Mouse (Mus musculus) intestine, embryonic 14.5 days (tissue): Measurements from ENCODE around the gene Dusp5. TPM values are rescaled to one million over a fixed set of nuclear protein-coding genes. Genes with fewer than 3 reads are reported as not detected.
"Not testable (repeated sequence)": the region's sequence is repeated elsewhere in the genome, so short reads cannot be mapped to it uniquely, and the experiment has no call there.

ENCODE experiments used
- ATAC-seq: fragments of 200-750 bp; cut with Nextera tagmentation; replicated peaks from 2 replicates; pipeline ENCODE4 v1.8.0; 2017; ENCODE audit warnings: low read depth, moderate number of reproducible peaks, moderate TSS enrichment, moderate library complexity; ENCODE audit not compliant: low FRiP score, low TSS enrichment
- DNase-seq: peaks from one replicate; pipeline ENCODE4 v3.0.0-alpha.2; 2018; ENCODE audit warnings: low spot score
- H3K27ac ChIP-seq: fragments of 300-500 bp; sonication (generic); 2 replicates; pipeline ENCODE4 v1.5.1; 2014; ENCODE audit warnings: low read depth, mild to moderate bottlenecking, control low read depth
- H3K27me3 ChIP-seq: fragments of 300-500 bp; sonication (generic); replicated peaks from 2 replicates; pipeline ENCODE4 v1.6.1; 2014; ENCODE audit warnings: low read length, control low read depth; ENCODE audit not compliant: control insufficient read depth, insufficient read depth
- H3K36me3 ChIP-seq: fragments of 300-500 bp; sonication (generic); 2 replicates; pipeline ENCODE4 v1.6.1; 2014; ENCODE audit warnings: low read length, control low read depth; ENCODE audit not compliant: control insufficient read depth, insufficient read depth
- H3K4me1 ChIP-seq: fragments of 300-500 bp; sonication (generic); replicated peaks from 2 replicates; pipeline ENCODE4 v1.6.1; 2014; ENCODE audit warnings: low read length, control low read depth, mixed read lengths; ENCODE audit not compliant: control insufficient read depth, insufficient read depth
- H3K4me2 ChIP-seq: fragments of 300-500 bp; sonication (generic); 2 replicates; pipeline ENCODE4 v1.6.1; 2014; ENCODE audit warnings: low read length
- H3K4me3 ChIP-seq: fragments of 300-500 bp; sonication (generic); 2 replicates; pipeline ENCODE4 v1.5.1; 2014; ENCODE audit warnings: low read depth, low read length, control low read depth, mixed read lengths
- H3K9ac ChIP-seq: fragments of 300-500 bp; sonication (generic); 2 replicates; pipeline ENCODE4 v1.6.1; 2014; ENCODE audit warnings: mild to moderate bottlenecking, low read length
- H3K9me3 ChIP-seq: fragments of 300-500 bp; sonication (generic); 2 replicates; pipeline ENCODE4 v1.6.1; 2016; ENCODE audit warnings: low read length, control low read depth; ENCODE audit not compliant: control insufficient read depth
- WGBS: fragments of 180-500 bp; shearing (Covaris S2); extraction: QIAGEN DNeasy Blood & Tissue Kit; methylation state at CpG from one replicate; pipeline ENCODE4 v1.1.7; 2014; 5-methylcytosine and 5-hydroxymethylcytosine counted together
- polyA plus RNA-seq: library from polyadenylated mRNA; unstranded; fragments of >200 nt; fragmentation: Nextera tagmentation; extraction: Ambion mirVana; gene quantifications from 2 replicates; pipeline ENCODE4 v1.2.1, GENCODE M21; 2014

Dusp5 gene
- polyA plus RNA-seq, 1 experiment from 2014 or later, result 7.3 TPM

DNA sequence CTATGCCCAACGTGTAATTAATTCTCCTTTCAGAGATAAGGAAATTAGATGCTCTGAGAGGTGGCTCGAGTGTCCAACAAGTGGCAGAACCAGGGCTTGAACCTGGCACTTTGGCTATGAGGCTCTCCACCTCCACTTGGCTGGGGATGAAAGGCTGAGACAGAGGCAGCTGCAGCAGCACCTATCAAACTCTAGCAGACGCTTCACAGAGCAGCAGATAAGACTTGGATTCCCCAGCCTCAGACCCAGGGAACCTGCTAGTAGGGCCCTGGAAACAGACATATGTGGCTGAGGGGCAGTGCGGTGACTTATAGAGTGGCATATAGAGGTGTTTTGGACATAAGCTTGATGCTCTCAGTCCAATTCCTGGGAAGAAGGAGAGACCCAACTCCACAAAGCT lies 36.4 kb upstream of the Dusp5 start:
- Histone ChIP-seq H3K9ac (no peak overlapping the region), H3K4me2 (no peak overlapping the region), H3K27me3 (no peaks in the 10 kb centered on the region), H3K9me3 (no peaks in the 10 kb centered on the region), H3K4me3 (no peak overlapping the region), H3K36me3 (no peaks in the 10 kb centered on the region), H3K27ac (no peak overlapping the region), H3K4me1 (no peaks in the 10 kb centered on the region)
- 75% methylated on average over 4 of the region's 4 CpGs for WGBS
- no peak for DNase-seq
- ATAC-seq, result no peak

GRCm38 (mm10) chr19:53493866-53494265 lies 35.0 kb upstream of the Dusp5 start:
- Histone ChIP-seq H3K36me3 (no peaks in the 10 kb centered on the region), H3K4me2 (no peak overlapping the region), H3K4me3 (no peak overlapping the region), H3K9ac (no peak overlapping the region), H3K9me3 (no peaks in the 10 kb centered on the region), H3K27ac (no peak overlapping the region), H3K27me3 (no peaks in the 10 kb centered on the region), H3K4me1 (no peaks in the 10 kb centered on the region)
- DNase-seq (no peak), ATAC-seq (no peak)
- WGBS, result 67% methylated on average over 5 of the region's 5 CpGs

DNA sequence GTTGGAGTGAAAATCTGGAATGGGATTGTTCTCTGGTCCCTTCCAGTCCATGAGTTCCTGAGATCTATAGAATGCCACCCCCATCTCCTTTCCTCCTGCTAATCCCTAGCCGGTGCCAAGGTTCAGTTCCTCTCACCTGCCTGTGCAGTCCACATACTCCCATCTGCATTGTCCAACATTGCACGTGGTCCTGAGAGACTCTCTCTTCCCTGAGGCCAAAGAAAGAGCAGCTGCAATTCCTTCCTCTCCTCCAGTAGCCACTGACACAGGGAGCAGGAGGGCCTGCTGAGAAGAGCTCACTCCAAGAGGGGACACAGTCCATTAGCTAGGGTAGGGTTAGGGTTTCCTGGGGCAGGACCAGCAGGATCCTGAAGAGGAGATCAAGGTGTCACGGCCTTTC lies 31.0 kb upstream of the Dusp5 start:
- H3K4me3 ChIP-seq, result no peak overlapping the region
- WGBS, result 68% methylated on average over 3 of the region's 3 CpGs
- no peak overlapping the region for H3K9ac ChIP-seq

DNA sequence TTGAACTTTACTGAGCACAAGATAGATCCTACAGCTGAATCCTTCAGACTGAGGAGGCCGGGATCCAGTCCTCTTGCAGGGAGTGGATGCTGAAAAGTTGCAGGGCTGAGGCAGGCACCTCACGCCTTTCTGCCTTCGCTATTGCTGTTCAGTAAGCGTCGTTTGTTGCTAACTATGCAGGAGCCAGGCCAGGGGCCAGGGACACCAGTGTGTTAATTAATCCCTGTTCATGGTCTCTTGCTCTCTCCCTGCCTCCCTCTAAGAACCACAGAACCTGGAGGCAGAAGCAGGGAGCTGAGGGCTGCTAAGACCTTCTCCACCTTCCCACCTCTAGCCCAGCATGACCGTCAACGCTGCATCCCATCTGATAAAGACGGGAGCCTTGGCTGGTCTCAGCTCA lies 29.9 kb upstream of the Dusp5 start:
- H3K27ac ChIP-seq, result no peak overlapping the region
- H3K27me3 ChIP-seq, result 0 out of 2 replicates have a peak, but pooled peaks cover 2% of the 10 kb centered on the region
- ATAC-seq (no peak), DNase-seq (no peak)
- H3K4me3 ChIP-seq, result no peak overlapping the region
- H3K9ac ChIP-seq, result no peak overlapping the region
- WGBS, result 85% methylated on average over 8 of the region's 8 CpGs
- no peaks in the 10 kb centered on the region for H3K9me3 ChIP-seq
- H3K4me1 ChIP-seq, result no peaks in the 10 kb centered on the region
- H3K4me2 ChIP-seq, result no peak overlapping the region
- no peaks in the 10 kb centered on the region for H3K36me3 ChIP-seq

More for the DNA sequence above, 31.0 kb upstream of the Dusp5 start:
- H3K4me1 ChIP-seq, result no peaks in the 10 kb centered on the region
- ATAC-seq, result no peak
- no peaks in the 10 kb centered on the region for H3K36me3 ChIP-seq
- DNase-seq, result no peak
- no peak overlapping the region for H3K4me2 ChIP-seq
- H3K27ac ChIP-seq, result no peak overlapping the region
- no peaks in the 10 kb centered on the region for H3K9me3 ChIP-seq
- 0 out of 2 replicates have a peak, but pooled peaks cover under 1% of the 10 kb centered on the region for H3K27me3 ChIP-seq

DNA sequence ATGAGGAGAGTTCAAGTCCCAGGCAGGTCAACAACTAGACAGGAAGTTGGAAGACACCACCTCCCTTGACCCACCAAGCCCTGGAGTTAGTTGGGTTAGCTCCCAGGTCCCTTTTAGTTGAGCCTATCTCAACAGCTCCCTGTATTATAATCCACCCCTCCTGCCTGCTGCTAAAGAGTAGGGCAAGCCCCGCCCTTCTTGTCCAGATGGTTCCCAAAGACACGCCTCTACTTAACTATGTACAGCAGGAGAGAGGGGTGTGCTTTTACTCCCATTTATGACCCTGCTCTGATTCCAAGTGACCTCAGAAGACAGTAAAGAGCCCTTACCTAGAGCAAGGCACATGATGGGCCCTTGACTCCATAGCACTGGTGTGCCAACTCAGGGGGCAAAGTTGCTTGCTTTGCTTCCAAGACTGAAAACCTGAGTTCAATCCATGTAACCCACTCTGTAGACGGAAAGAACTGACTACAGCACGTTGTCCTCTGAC lies 29.4 kb upstream of the Dusp5 start:
- ATAC-seq, result 0 out of 2 replicates have a peak, but pooled peaks have one; percentile 28
- DNase-seq, result no peak
- Histone ChIP-seq H3K9ac (no peak overlapping the region), H3K36me3 (no peaks in the 10 kb centered on the region), H3K4me3 (no peak overlapping the region), H3K9me3 (no peaks in the 10 kb centered on the region), H3K4me1 (no peaks in the 10 kb centered on the region), H3K4me2 (no peak overlapping the region), H3K27ac (no peak overlapping the region), H3K27me3 (0 out of 2 replicates have a peak, but pooled peaks cover 2% of the 10 kb centered on the region)
- 82% methylated on average over 4 of the region's 4 CpGs for WGBS

DNA sequence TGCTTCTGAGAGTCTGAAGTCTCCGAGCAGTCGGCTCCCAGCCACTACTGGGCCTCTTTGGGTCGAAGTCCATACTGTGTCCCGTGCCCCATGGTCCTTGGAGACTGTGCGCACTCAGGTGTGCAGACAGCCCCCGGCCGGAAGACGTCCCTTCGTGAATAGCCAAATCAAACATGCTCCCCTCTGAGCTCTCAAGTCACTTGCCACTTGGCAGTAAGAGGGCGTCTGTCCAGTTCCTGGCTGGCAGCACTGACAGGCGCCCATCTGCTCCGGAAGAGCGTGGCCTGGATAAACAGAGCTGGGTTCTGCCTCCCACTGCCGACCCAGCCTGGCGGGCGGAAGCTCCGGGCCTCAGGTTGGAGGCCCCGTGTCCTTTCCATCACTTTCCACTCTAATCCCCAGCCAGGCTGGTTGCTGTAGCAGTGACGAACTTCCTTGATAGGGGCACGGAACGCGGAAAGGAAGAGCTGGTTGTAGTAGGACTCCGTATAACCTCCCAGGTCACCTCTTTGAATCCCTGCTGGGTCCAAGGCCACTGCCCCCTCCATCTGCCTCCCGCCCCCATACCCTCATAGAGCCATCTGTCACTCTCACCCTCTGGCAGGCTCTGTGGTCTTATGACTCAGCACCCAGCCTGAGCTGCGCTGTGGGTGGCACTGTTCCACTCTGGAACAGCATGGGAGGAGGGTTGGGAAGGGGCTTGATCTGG lies 28.5 kb upstream of the Dusp5 start:
- peak; percentile 48; the same call in 1 of the 2 replicates for ATAC-seq
- H3K9ac ChIP-seq, result no peak overlapping the region
- H3K4me2 ChIP-seq, result no peak overlapping the region
- H3K27me3 ChIP-seq, result 0 out of 2 replicates have a peak, but pooled peaks cover 2% of the 10 kb centered on the region
- H3K4me1 ChIP-seq, result no peaks in the 10 kb centered on the region
- no peaks in the 10 kb centered on the region for H3K36me3 ChIP-seq
- 68% methylated on average over 25 of the region's 25 CpGs for WGBS
- no peak overlapping the region for H3K4me3 ChIP-seq
- H3K27ac ChIP-seq, result no peak overlapping the region
- peak; percentile 60 for DNase-seq
- H3K9me3 ChIP-seq, result no peaks in the 10 kb centered on the region

- not testable (repeated sequence) for H3K4me3 ChIP-seq, H3K36me3 ChIP-seq, ATAC-seq, H3K4me2 ChIP-seq, H3K27ac ChIP-seq, H3K4me1 ChIP-seq, DNase-seq, H3K9ac ChIP-seq, H3K27me3 ChIP-seq, H3K9me3 ChIP-seq
- WGBS, result 90% methylated on average over 7 of the region's 7 CpGs
Measured at GRCm38 (mm10) chr19:53501239-53501638, 27.7 kb upstream of the Dusp5 start.

- 98% methylated on average over 2 of the region's 2 CpGs for WGBS
- H3K4me2 ChIP-seq, result no peak overlapping the region
- ATAC-seq, result no peak
Measured at GRCm38 (mm10) chr19:53501765-53502164, 27.1 kb upstream of the Dusp5 start.

More at GRCm38 (mm10) chr19:53501765-53502164, 27.1 kb upstream of the Dusp5 start:
- no peaks in the 10 kb centered on the region for H3K36me3 ChIP-seq
- DNase-seq, result no peak
- no peak overlapping the region for H3K9ac ChIP-seq
- no peak overlapping the region for H3K27ac ChIP-seq
- no peaks in the 10 kb centered on the region for H3K9me3 ChIP-seq
- no peak overlapping the region for H3K4me3 ChIP-seq
- H3K27me3 ChIP-seq, result 0 out of 2 replicates have a peak, but pooled peaks cover 3% of the 10 kb centered on the region
- H3K4me1 ChIP-seq, result no peaks in the 10 kb centered on the region
